Mouse (Mus musculus) layer of hippocampus, postnatal 25 days (tissue): ENCODE measurements at regions not wholly inside any gene's neighbourhood (a gene's known extent, or its start where the extent isn't known, plus 50 kb on each side); places are given as distances from the start of the nearest gene placed in this dataset.

ENCODE experiments used
- DNase-seq, 2 experiments: peaks; one replicate each; pipeline ENCODE4 v3.0.0; 2022; ENCODE audit warnings: mixed read lengths in 2 of 2, low spot score in 1 of 2; ENCODE audit errors: extremely low spot score in 1 of 2

GRCm38 (mm10) chr10:21826793-21827504 is 55.0 kb upstream of the Sgk1 start:
- DNase-seq = no peak

GRCm38 (mm10) chr10:21827505-21827844 is 54.5 kb upstream of the Sgk1 start:
- no peak for DNase-seq

GRCm38 (mm10) chr10:21828432-21829061 is 53.4 kb upstream of the Sgk1 start:
- no peak for DNase-seq

GRCm38 (mm10) chr10:21829062-21829731 is 52.8 kb upstream of the Sgk1 start:
- DNase-seq = no peak

- DNase-seq = no peak
Observed at GRCm38 (mm10) chr10:21831002-21831696, 50.8 kb upstream of the Sgk1 start.
